In the genomic region with DNA sequence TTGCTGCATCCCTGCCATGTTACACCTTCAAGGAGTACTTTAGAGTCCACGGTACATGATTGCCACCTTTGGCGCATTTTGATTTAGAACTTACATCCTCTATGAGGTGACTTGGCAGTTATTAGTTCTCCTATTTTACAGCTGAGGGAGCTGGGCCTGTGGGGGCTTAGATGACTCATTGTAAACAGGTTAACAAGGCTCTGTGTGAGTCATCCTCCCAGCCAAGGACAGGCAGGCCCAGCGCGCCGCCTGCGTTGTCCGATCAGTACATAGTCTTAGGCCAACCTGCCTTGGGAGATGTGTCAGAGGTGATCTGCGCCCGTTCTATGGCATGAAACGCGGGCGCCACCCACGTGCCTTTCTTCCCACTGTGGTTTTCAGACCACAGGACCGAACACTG, we compare ENCODE assay signal across 14 mouse cellular contexts.
DNase-seq lines count a peak whose midpoint lies in the region; ATAC-seq and TF ChIP-seq lines count a peak whose summit lies in the region.
"Had no signal": no experiment of that assay in that cellular context is flagged by ENCODE, and none has a peak within 500 bp of the region (broad histone marks: within the 10 kb centered on the region; RNA-seq: fewer than 3 reads in every experiment).

No protein-coding gene starts in this region.

- no peak overlapping the region for H3K4me2 ChIP-seq in forebrain, embryonic 11.5 days (ENCODE audit: low read depth, low read length, severe bottlenecking)
- H3K4me2 ChIP-seq: heart, embryonic 13.5 days; lung, embryonic 14.5 days; midbrain, embryonic 11.5 days had no signal

- peak; percentile 21 to 31 for DNase-seq in spleen, postnatal 36 days (ENCODE audit: low spot score in 2 of 2)
- DNase-seq in spleen, postnatal 14 days (ENCODE audit: low spot score in 2 of 2), result no peak
- DNase-seq in MEL (ENCODE audit: low read depth, low spot score), result peak; percentile 2
- DNase-seq in c-Kit-positive CD71-negative TER-119-negative erythroid progenitor cells, embryonic 14.5 days (ENCODE audit: low read depth), result peak; percentile 34
- peak; percentile 31 to 63 for DNase-seq in natural killer cell, adult 2 months (ENCODE audit: low spot score in 2 of 2)
- DNase-seq in kidney, postnatal 14 days, result no peak
- DNase-seq in forebrain, embryonic 11.5 days (ENCODE audit: low spot score), result no peak
- no peak for DNase-seq in frontal cortex, postnatal 14 days (ENCODE audit: low spot score in 2 of 2)
- DNase-seq: gastrocnemius, postnatal 36 days; kidney, adult 2 months; lung, embryonic 14.5 days; thymus, postnatal 25 days had no signal

- H3K36me3 ChIP-seq in MEL (ENCODE audit: control insufficient read depth in 1 of 2, insufficient read depth in 2 of 2, low read length in 2 of 2), result no peaks in the 10 kb centered on the region
- no peaks in the 10 kb centered on the region for H3K36me3 ChIP-seq in forebrain, embryonic 11.5 days (ENCODE audit: control insufficient read depth, insufficient read depth, low read length)
- H3K36me3 ChIP-seq: heart, embryonic 13.5 days had no signal

- TF ChIP-seq CTCF in MEL (IDR thresholded peaks at IDR 0.05 in 2 of 3, conservative IDR thresholded peaks at IDR 0.05 in 1 of 3; ENCODE audit: control insufficient read depth in 1 of 3, insufficient read depth in 1 of 3, low read depth in 2 of 3, low read length in 3 of 3, poor library complexity in 1 of 3, severe bottlenecking in 1 of 3), result no peak

- H3K27me3 ChIP-seq in MEL (ENCODE audit: control insufficient read depth in 1 of 2, insufficient read depth in 2 of 2, low read length in 2 of 2), result no peaks in the 10 kb centered on the region
- H3K27me3 ChIP-seq in forebrain, embryonic 11.5 days (ENCODE audit: control insufficient read depth, insufficient read depth, low read length), result no peaks in the 10 kb centered on the region

- no peaks in the 10 kb centered on the region for H3K9me3 ChIP-seq in MEL (replicated peaks; ENCODE audit: insufficient read depth, low read length)
- no peaks in the 10 kb centered on the region for H3K9me3 ChIP-seq in forebrain, embryonic 11.5 days (ENCODE audit: control insufficient read depth, low read length)
- H3K9me3 ChIP-seq: heart, embryonic 13.5 days had no signal

- 93% methylated on average over 14 of the region's 14 CpGs for WGBS in forebrain, embryonic 11.5 days

- no peak overlapping the region for H3K4me3 ChIP-seq in MEL (ENCODE audit: control insufficient read depth in 1 of 2, insufficient read depth in 1 of 2, low read depth in 2 of 2, low read length in 2 of 2)
- H3K4me3 ChIP-seq in forebrain, embryonic 11.5 days (ENCODE audit: low read depth, low read length), result no peak overlapping the region
- H3K4me3 ChIP-seq: heart, embryonic 13.5 days had no signal

- no peaks in the 10 kb centered on the region for H3K79me2 ChIP-seq in MEL (ENCODE audit: control insufficient read depth, insufficient read depth, low read length, poor library complexity)

- H3K4me1 ChIP-seq in MEL (ENCODE audit: control insufficient read depth in 1 of 2, insufficient read depth in 2 of 2, low read length in 2 of 2), result no peaks in the 10 kb centered on the region; a peak in 1 of 4 replicates
- no peaks in the 10 kb centered on the region for H3K4me1 ChIP-seq in forebrain, embryonic 11.5 days (replicated peaks; ENCODE audit: control insufficient read depth, insufficient read depth, low read length)
- H3K4me1 ChIP-seq: heart, embryonic 13.5 days had no signal

- no peak for TF ChIP-seq POLR2A in MEL (IDR thresholded peaks at IDR 0.05; ENCODE audit: control insufficient read depth in 1 of 2, insufficient read depth in 1 of 2, low read depth in 1 of 2, low read length in 2 of 2, poor library complexity in 1 of 2)

- no peak overlapping the region for H3K9ac ChIP-seq in MEL (ENCODE audit: control insufficient read depth, low read depth, low read length, poor library complexity, severe bottlenecking)
- no peak overlapping the region for H3K9ac ChIP-seq in forebrain, embryonic 11.5 days (ENCODE audit: low read length)
- H3K9ac ChIP-seq: heart, embryonic 13.5 days; lung, embryonic 14.5 days had no signal

- TF ChIP-seq EP300 in MEL (IDR thresholded peaks at IDR 0.05; ENCODE audit: low read depth in 1 of 2, low read length in 2 of 2), result no peak

- H3K27ac ChIP-seq in MEL (ENCODE audit: control insufficient read depth, low read depth, low read length), result no peak overlapping the region
- H3K27ac ChIP-seq in forebrain, embryonic 11.5 days (ENCODE audit: low read depth, low read length), result no peak overlapping the region
- H3K27ac ChIP-seq: heart, embryonic 13.5 days had no signal

- no peak for TF ChIP-seq RAD21 in MEL (IDR thresholded peaks at IDR 0.05; ENCODE audit: low read depth, low read length)

- no peak for ATAC-seq in forebrain, embryonic 11.5 days (replicated peaks; ENCODE audit: low FRiP score)

TF ChIP-seq in MEL, 35 proteins besides CTCF, POLR2A, EP300 and RAD21:
- TF ChIP-seq ZMIZ1 (IDR thresholded peaks at IDR 0.05; ENCODE audit: low read depth, low read length), result no peak
- TF ChIP-seq UBTF (IDR thresholded peaks at IDR 0.05; ENCODE audit: borderline replicate concordance, insufficient read depth, low read depth, low read length), result no peak

Comparison
In these comparisons a context has a peak if more than half of its experiments do, and no peak if none do; other contexts are left out.
1. DNase-seq: peak in spleen, postnatal 36 days (2 of 2), MEL (single experiment), c-Kit-positive CD71-negative TER-119-negative erythroid progenitor cells, embryonic 14.5 days (single experiment) and natural killer cell, adult 2 months (2 of 2); none in spleen, postnatal 14 days (0 of 2), kidney, postnatal 14 days (single experiment), forebrain, embryonic 11.5 days (single experiment) and frontal cortex, postnatal 14 days (0 of 2).